Mouse (Mus musculus) T-helper 17 cell (primary cell): ENCODE data around the gene Cp.
"Not testable (repeated sequence)": the region's sequence is repeated elsewhere in the genome, so short reads cannot be mapped to it uniquely, and the experiment has no call there.

Source experiments
- in situ Hi-C, 2 experiments: fragments of 300-600 bp; cut with MboI, MseI; formaldehyde crosslinking; loops; 1 replicate in 1 of 2; 2 replicates in 1 of 2; pipeline ENCODE4 v1.15.1; 2025; ENCODE audit warnings: high pct_unique_total_duplicates in 2 of 2

Cp gene

DNA sequence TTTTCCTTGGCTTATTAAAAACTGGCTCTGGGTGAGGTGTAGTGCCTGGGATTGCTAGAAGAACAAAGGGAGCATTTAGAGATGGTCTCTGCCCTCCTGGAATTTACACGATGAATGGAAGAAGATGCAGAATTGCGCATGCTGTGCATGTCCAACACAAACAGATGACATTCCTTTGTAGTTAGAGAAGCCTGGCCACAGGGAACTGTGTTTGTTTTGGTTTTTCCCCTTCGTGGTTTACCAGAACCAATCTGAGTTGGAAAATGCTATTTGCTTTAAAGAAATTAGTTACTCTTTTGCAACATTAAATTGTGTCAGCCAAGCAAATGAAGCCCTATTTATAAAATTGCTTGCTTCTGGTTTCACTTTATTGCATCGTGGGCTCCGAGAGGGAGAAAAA lies at the start of gene Cp:
TSS of gene Cp (plus strand) at position 170 of the 400 bp plus-strand sequence.
- in situ Hi-C loops, result no loop called here

GRCm38 (mm10) chr3:19948552-19948951 lies 8.3 kb upstream of the Cp start:
- in situ Hi-C loops, result no loop called here

- in situ Hi-C loops, result not testable (repeated sequence)
These were observed 7.5 kb upstream of the Cp start for GRCm38 (mm10) chr3:19949401-19949800.

DNA sequence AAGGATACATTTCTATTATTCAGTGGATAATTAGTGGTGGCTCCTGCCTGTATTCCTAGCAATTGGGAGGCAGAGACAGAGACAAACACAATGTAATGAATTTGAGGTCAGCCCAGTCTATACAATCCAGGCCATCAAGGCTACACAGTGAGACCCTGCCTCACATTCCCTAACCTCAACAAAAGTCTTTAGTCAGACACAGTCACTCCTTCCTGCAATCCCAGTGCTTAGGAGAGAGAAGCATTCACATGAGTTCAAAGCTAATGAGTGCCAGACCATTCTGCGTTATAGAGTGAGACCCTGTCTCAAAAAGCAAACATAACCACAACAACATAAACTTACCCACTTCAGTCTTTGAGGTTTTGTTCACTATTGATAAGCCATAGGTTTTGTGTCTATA lies 3.4 kb upstream of the Cp start:
- in situ Hi-C loops, result no loop called here

DNA sequence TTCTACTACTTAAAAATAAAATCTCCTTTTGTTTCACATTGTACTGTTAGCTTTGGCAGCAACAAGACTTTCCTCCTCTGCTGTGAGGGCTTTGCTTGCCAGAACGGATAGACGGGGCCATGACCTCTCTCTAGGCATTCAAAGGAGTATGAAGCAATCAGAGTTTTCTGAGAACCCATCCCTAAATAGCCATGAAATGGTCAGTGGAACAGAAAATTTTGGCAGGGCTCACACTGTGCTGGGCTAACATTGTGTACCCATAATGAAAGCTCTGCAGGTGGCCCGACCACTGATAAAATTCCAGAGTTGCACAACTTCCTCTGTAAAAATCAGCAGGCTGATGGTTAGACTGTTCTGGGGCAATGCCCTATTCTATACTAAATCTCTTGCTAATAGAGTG lies 3.0 kb upstream of the Cp start:
- in situ Hi-C loops, result no loop called here

DNA sequence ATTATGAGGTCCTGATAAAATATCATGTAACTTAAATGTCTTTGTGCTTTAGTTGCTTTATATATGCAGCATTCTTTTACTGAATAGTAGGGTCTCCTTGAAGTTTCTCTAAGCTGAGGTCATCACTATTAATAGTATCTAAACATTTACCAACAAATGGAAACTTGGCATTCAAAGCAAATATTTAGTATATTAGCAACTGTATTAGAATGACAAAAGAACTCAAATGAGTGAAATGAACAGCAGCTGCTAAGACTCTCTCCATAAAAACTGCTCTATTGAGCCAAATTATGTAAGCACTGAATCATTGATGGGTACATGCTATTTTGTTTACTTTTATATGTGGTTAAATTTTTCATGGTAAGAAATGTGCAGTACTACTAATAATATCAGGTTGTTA lies 1.2 kb downstream of the Cp start:
- in situ Hi-C loops, result no loop called here

DNA sequence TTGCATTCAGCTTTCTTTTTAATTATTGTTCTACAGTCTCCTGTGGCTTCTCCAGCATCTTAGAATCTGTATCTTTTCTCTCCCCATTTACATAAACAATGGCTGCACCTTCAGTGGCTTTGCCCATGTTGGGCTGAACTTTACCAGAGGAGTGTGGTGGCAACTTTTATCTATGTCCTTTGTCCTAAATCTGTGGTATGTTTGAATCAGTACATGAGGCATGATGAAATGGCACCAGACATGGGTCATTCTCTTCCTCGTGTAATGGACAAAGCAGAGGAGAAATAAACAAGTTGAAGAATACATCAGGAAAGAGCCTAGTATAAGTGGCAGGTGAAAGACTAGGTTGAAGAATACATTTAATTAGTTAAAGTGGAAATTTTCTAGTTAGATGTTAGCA lies 2.1 kb downstream of the Cp start:
- in situ Hi-C loops, result no loop called here

DNA sequence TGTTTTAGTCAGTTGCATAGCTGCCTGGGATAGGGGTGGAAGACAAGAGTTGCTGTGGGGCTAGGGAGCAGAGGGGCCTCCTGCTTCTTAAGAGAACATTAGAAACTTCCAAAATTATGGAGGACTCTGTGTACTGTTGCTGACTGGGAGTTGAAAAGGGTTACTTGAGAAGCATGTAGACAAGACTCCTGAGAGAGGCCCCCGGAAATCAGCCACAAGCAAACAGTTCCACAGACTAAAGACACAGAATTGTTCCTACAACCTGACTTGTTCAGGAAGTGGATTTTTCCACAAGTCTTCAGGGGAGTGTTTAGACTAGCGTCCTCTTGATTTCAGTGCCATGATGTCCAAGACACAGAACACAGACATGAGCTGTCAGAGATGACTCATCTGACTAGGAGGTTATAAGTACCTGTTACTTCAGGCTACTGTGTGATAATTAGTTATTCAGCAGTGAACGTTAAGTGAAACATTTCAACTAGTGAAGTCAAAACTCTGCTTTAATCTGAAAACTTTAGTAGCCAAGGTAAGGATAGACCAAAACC lies 3.8 kb downstream of the Cp start:
- in situ Hi-C loops, result no loop called here

DNA sequence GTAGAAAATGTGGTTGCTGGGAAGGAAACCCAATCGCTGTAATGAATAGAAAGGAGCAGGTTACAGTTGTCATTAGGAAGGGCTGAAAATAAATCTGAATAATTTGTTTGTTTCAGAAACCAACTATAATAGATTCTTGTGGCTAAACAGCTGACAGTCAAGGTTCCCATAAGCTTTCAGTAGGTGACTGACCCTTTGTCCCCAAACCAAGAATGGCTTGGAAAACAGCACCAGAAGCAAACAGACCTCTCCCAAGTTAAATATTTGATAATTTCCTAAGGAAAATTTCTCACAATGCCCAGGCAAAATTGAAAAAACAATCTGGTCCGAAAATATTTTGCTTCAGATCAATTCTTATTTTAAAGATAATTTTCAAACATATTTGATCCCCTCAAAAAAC lies 4.5 kb downstream of the Cp start:
- in situ Hi-C loops, result no loop called here

DNA sequence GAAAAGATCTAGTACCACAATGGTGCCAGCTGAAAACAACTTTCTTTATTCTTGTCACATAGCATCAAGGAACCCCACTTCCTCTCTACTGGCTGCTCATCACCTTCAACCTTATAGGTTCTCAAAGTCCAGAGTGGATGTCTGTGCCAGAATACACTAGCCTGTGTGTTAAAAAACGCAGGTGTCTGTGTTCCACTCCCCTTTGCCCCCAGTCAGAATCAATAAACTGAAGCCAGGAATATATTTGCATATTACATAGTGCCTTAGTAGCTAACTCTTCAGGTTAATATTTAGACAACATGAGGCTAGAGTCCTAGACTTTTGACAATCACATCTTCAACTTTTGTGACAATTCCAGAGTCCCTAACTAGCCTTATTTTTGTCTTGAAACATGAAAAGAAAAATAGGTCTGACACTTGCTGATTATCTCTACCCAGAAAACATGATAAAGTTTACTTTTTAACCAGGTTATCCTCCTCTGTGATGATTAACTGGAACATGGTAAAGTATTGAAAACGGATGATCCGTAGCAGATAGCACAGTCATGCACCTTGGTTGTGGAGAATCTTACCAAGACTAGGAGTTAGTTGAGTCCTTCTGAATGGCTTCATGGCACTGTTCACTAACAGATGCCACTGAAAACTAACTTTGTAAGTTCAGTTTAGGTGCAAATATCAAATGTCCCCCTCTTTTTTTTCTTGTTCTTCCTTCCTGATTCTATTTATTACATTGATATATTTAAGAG lies 6.1 kb downstream of the Cp start:
- in situ Hi-C loops, result no loop called here

GRCm38 (mm10) chr3:19964625-19965188 lies 7.9 kb downstream of the Cp start:
- in situ Hi-C loops, result no loop called here

- in situ Hi-C loops, result no loop called here
These were observed 8.4 kb downstream of the Cp start for GRCm38 (mm10) chr3:19965239-19965638.

- in situ Hi-C loops, result no loop called here
These were observed 9.2 kb downstream of the Cp start for GRCm38 (mm10) chr3:19966072-19966471.

GRCm38 (mm10) chr3:19978474-19978873 lies 21.6 kb downstream of the Cp start:
- in situ Hi-C loops, result no loop called here

- in situ Hi-C loops, result no loop called here
These were observed 24.3 kb downstream of the Cp start for GRCm38 (mm10) chr3:19981156-19981555.

- in situ Hi-C loops, result no loop called here
These were observed 26.0 kb downstream of the Cp start for GRCm38 (mm10) chr3:19982846-19983245.

DNA sequence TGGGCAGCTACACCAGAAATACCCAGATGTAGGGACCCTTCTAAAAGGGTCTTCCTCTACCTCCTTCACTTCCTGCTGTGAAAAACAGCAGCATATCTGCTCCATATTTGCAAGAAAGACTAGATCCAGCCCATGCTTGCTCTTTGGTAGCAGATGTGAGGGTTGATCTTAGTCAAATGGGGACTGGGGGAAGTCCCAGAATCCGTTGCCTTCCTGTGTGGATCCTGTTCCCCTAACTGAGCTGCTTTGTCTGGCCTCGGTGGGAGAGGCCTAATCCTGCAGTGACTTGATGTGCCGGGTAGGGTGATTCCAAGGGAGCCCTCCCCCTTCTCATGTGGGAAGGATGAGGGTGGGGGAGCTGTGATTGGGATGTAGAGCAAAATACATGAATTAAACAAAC lies 29.3 kb downstream of the Cp start:
- in situ Hi-C loops, result loop anchor here in 1 of 2 experiments (5.0 kb wide), 1 partner anchor 44 kb away; no protein-coding TSS in a partner anchor

DNA sequence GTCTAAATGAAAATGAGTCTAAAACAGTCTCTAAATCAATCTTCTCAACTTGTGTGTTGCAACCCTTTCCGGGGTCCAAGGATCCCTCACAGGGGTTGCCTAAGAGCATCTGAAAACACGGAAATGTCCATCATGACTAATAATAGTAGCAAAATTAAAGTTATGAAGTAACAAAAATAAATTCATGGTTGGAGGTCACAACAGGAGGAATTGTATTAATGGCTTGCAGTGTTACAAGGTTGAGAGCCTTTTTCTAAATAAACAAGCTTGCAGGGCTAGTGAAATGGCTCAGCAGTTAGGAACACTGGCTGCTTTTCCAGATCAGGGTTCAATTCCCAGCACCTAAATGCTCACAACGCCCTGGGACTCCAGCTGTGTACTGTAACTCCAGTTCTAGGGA lies 33.2 kb downstream of the Cp start:
- in situ Hi-C loops, result no loop called here

- in situ Hi-C loops, result no loop called here
These were observed 35.5 kb downstream of the Cp start for GRCm38 (mm10) chr3:19992388-19992787.

DNA sequence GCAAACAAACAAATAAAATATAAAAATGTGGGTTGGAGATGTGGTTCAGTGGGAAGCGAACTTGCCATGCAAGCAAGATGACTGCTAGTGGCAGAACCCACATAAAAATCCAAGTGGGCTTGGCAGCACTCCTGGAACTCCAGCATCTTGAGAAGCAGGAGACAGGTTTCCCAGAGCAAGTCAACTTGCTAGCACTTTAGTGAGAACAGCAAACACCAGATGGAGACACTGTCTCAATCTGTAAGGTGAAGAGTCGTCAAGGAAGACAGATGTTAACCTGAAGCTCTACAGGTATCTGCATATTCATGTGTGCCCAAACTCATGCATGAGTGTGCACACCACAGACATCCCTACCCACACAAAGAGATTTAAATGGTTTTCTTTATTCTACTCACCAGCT lies 42.7 kb downstream of the Cp start:
- in situ Hi-C loops, result no loop called here

- in situ Hi-C loops, result no loop called here
These were observed 44.0 kb downstream of the Cp start for GRCm38 (mm10) chr3:20000806-20001205.

GRCm38 (mm10) chr3:20002786-20003185 lies 45.9 kb downstream of the Cp start:
- in situ Hi-C loops, result no loop called here

- in situ Hi-C loops, result no loop called here
These were observed 47.6 kb downstream of the Cp start for GRCm38 (mm10) chr3:20004422-20004821.
